Mouse (Mus musculus) spleen, adult 2 months (tissue): ENCODE measurements around the gene Dnal4.

Experiments
- CTCF ChIP-seq: fragments of 200-500 bp; IDR thresholded peaks from 2 replicates; pipeline ENCODE4 v1.5.1; 2011; ENCODE audit warnings: mild to moderate bottlenecking, inconsistent platforms; ENCODE audit not compliant: insufficient read depth, insufficient read length, insufficient replicate concordance; ENCODE audit errors: extremely low read depth
- POLR2A ChIP-seq: fragments of 200-500 bp; IDR thresholded peaks from 2 replicates; pipeline ENCODE4 v1.6.1; 2011; ENCODE audit warnings: low read depth, low read length, inconsistent platforms

- TF ChIP-seq POLR2A (no peak), CTCF (no peak)
Observed at GRCm38 (mm10) chr15:79796256-79796655, 18.6 kb upstream of the Dnal4 start.
